ENCODE assay signal across 14 mouse cellular contexts in the genomic region with DNA sequence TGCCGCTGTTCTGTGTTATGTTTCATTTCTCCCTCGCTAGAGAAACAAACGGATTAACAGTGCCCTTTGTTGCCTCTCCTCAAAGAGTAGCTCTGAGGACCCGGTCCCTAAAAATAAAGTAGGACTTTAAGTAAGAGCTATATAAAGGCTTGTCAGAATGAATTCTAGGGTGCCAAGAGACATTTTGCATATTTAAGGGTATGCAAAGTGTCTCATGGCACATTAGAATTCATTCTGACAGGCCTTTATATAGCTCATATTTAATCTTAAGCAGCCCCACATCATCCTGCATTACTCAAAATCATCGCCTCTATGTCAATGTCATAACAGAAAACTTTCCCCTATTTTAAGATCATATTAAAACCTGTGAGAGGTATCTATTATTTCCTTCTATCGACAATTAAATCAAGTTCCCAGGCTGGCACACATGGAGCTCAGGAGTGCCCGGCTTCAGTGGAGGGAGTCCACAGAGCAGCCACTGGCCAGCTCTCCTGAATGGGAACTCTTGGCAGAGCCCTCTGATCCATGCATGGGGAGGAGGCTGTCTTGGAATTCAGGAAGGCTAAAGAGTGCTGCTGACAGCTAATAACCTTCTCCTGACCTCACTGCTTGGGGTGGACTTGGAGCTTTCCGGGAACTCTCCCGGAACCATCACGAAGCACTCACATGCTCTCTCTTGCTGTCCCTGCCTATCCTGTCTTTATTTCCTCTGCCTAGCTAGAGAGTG. TPM values are rescaled to one million over a fixed set of nuclear protein-coding genes. Genes with fewer than 3 reads are reported as not detected.
DNase-seq lines count a peak whose midpoint lies in the region; ATAC-seq lines count a peak whose summit lies in the region.
"Had no signal": no experiment of that assay in that cellular context is flagged by ENCODE, and none has a peak within 500 bp of the region (broad histone marks: within the 10 kb centered on the region; RNA-seq: fewer than 3 reads in every experiment).

No protein-coding gene starts in this region.

- H3K27me3 ChIP-seq in heart, embryonic 16.5 days (ENCODE audit: control insufficient read depth, insufficient read depth, low read length), result no peaks in the 10 kb centered on the region
- no peaks in the 10 kb centered on the region for H3K27me3 ChIP-seq in midbrain, embryonic 14.5 days (ENCODE audit: control insufficient read depth, insufficient read depth, low read length)
- no peaks in the 10 kb centered on the region for H3K27me3 ChIP-seq in midbrain, embryonic 11.5 days (ENCODE audit: control insufficient read depth, insufficient read depth, low read length)
- H3K27me3 ChIP-seq in kidney, embryonic 15.5 days, result no peaks in the 10 kb centered on the region

- H3K27ac ChIP-seq in heart, embryonic 16.5 days (ENCODE audit: low read length), result peak overlapping the region; percentile 8
- no peak overlapping the region for H3K27ac ChIP-seq in midbrain, embryonic 14.5 days (replicated peaks; ENCODE audit: low read depth, low read length)
- H3K27ac ChIP-seq in midbrain, embryonic 11.5 days (ENCODE audit: low read depth, low read length), result no peak overlapping the region
- H3K27ac ChIP-seq in kidney, embryonic 15.5 days, result no peak overlapping the region
- H3K27ac ChIP-seq: gastrocnemius, adult 2 months; stomach, postnatal 0 days had no signal

- no peak overlapping the region for H3K4me3 ChIP-seq in heart, embryonic 16.5 days (ENCODE audit: low read length)
- H3K4me3 ChIP-seq in midbrain, embryonic 14.5 days (replicated peaks; ENCODE audit: low read depth, low read length), result no peak overlapping the region
- H3K4me3 ChIP-seq in midbrain, embryonic 11.5 days (ENCODE audit: low read depth, low read length), result no peak overlapping the region
- no peak overlapping the region for H3K4me3 ChIP-seq in kidney, embryonic 15.5 days (replicated peaks)
- H3K4me3 ChIP-seq: gastrocnemius, adult 2 months had no signal

- H3K4me2 ChIP-seq in heart, embryonic 16.5 days (ENCODE audit: low read depth, low read length), result peak overlapping the region; percentile 23; the same call in 1 of the 2 replicates
- no peak overlapping the region for H3K4me2 ChIP-seq in midbrain, embryonic 14.5 days (ENCODE audit: low read length)
- H3K4me2 ChIP-seq in midbrain, embryonic 11.5 days, result no peak overlapping the region
- no peak overlapping the region for H3K4me2 ChIP-seq in kidney, embryonic 15.5 days
- H3K4me2 ChIP-seq: liver, embryonic 11.5 days had no signal

- no peak overlapping the region; the same call in 1 of the 2 replicates for H3K9ac ChIP-seq in heart, embryonic 16.5 days (ENCODE audit: low read length)
- H3K9ac ChIP-seq in midbrain, embryonic 14.5 days (replicated peaks; ENCODE audit: low read length), result no peak overlapping the region
- no peak overlapping the region for H3K9ac ChIP-seq in midbrain, embryonic 11.5 days (ENCODE audit: low read length)
- no peak overlapping the region for H3K9ac ChIP-seq in kidney, embryonic 15.5 days

- no peak for ATAC-seq in heart, embryonic 16.5 days (replicated peaks; ENCODE audit: extremely low read depth, insufficient read depth, low FRiP score)
- no peak for ATAC-seq in midbrain, embryonic 14.5 days (ENCODE audit: low FRiP score, low TSS enrichment)
- no peak for ATAC-seq in midbrain, embryonic 11.5 days (ENCODE audit: low FRiP score)
- ATAC-seq in kidney, embryonic 15.5 days (replicated peaks; ENCODE audit: low FRiP score), result 0 out of 2 replicates have a peak, but pooled peaks have one; percentile 33
- ATAC-seq: intestine, postnatal 0 days had no signal

- DNase-seq in heart, adult 9 months (ENCODE audit: low spot score in 2 of 2), result no peak
- peak; percentile 27 for DNase-seq in midbrain, embryonic 14.5 days
- DNase-seq in midbrain, embryonic 11.5 days (ENCODE audit: low spot score, missing footprints), result no peak
- DNase-seq in B cell, adult 2 months, result no peak
- DNase-seq in layer of hippocampus, postnatal 10 days (ENCODE audit: low spot score in 2 of 2), result no peak
- DNase-seq: cerebellum, adult 8-10 months; gastrocnemius, adult 2 months had no signal

- 0 out of 2 replicates have a peak, but pooled peaks cover 3% of the 10 kb centered on the region for H3K36me3 ChIP-seq in heart, embryonic 16.5 days (ENCODE audit: control insufficient read depth, insufficient read depth)
- H3K36me3 ChIP-seq in midbrain, embryonic 14.5 days (ENCODE audit: control insufficient read depth, insufficient read depth, low read length), result no peaks in the 10 kb centered on the region
- no peaks in the 10 kb centered on the region for H3K36me3 ChIP-seq in midbrain, embryonic 11.5 days (ENCODE audit: control insufficient read depth, insufficient read depth, low read length)
- no peaks in the 10 kb centered on the region for H3K36me3 ChIP-seq in kidney, embryonic 15.5 days

- H3K9me3 ChIP-seq in heart, embryonic 16.5 days (replicated peaks; ENCODE audit: control insufficient read depth, low read length), result no peaks in the 10 kb centered on the region
- no peaks in the 10 kb centered on the region for H3K9me3 ChIP-seq in midbrain, embryonic 14.5 days (ENCODE audit: control insufficient read depth, low read length)
- no peaks in the 10 kb centered on the region for H3K9me3 ChIP-seq in midbrain, embryonic 11.5 days (ENCODE audit: control insufficient read depth, low read length)
- H3K9me3 ChIP-seq in kidney, embryonic 15.5 days (replicated peaks), result no peaks in the 10 kb centered on the region

- 29% methylated on average over 10 of the region's 10 CpGs for WGBS in heart, embryonic 16.5 days
- WGBS in midbrain, embryonic 14.5 days, result 41% methylated on average over 10 of the region's 10 CpGs
- 57% methylated on average over 10 of the region's 10 CpGs for WGBS in midbrain, embryonic 11.5 days
- 58% methylated on average over 10 of the region's 10 CpGs for WGBS in kidney, embryonic 15.5 days

- H3K4me1 ChIP-seq in heart, embryonic 16.5 days (ENCODE audit: control insufficient read depth, insufficient read depth, low read length), result peaks cover 7% of the 10 kb centered on the region
- H3K4me1 ChIP-seq in midbrain, embryonic 14.5 days (ENCODE audit: control insufficient read depth, insufficient read depth, low read length), result no peaks in the 10 kb centered on the region
- H3K4me1 ChIP-seq in midbrain, embryonic 11.5 days (ENCODE audit: control insufficient read depth, insufficient read depth, low read length), result peaks cover 2% of the 10 kb centered on the region; the same call in 1 of the 2 replicates
- no peaks in the 10 kb centered on the region for H3K4me1 ChIP-seq in kidney, embryonic 15.5 days

RNA-seq across cellular contexts. Expression of gene Ush2a, which starts 46.8 kb away (rescaled TPM):
- polyA plus RNA-seq in heart, embryonic 16.5 days (2015; fragmentation: Nextera tagmentation; extraction: Ambion mirVana), result 0.03 and 0.05 TPM in 2 replicates
- polyA plus RNA-seq in midbrain, embryonic 14.5 days (2014; fragmentation: Nextera tagmentation; extraction: Ambion mirVana), result 0.19 and 0.62 TPM in 2 replicates
- 0.04 and 0.07 TPM in 2 replicates for polyA plus RNA-seq in midbrain, embryonic 11.5 days (2014; fragmentation: Nextera tagmentation; extraction: Ambion mirVana)
- polyA plus RNA-seq in kidney, embryonic 15.5 days (2015; fragmentation: Nextera tagmentation; extraction: Ambion mirVana), result 0.01 and 0.03 TPM in 2 replicates
- under 1 TPM; 0.20 to 0.46 TPM for total RNA-seq in layer of hippocampus, postnatal 10 days (2021)
- total RNA-seq: gastrocnemius, adult 2 months; hematopoietic stem cell, adult 5-6 weeks; megakaryocyte, adult 5-6 weeks had no signal
- polyA plus RNA-seq: stomach, postnatal 0 days had no signal
